Mouse (Mus musculus) forebrain, embryonic 15.5 days (tissue): ENCODE measurements at regions not wholly inside any gene's neighbourhood (a gene's known extent, or its start where the extent isn't known, plus 50 kb on each side); places are given as distances from the start of the nearest gene placed in this dataset.

Source experiments
- ATAC-seq: fragments of 200-750 bp; cut with Nextera tagmentation; replicated peaks from 2 replicates; pipeline ENCODE4 v1.8.0; 2017; ENCODE audit warnings: mild to moderate bottlenecking, moderate TSS enrichment, moderate library complexity
- H3K27ac ChIP-seq: fragments of 300-500 bp; sonication (generic); replicated peaks from 2 replicates; pipeline ENCODE4 v1.5.1; 2015; ENCODE audit warnings: mild to moderate bottlenecking, inconsistent platforms
- H3K27me3 ChIP-seq: fragments of 300-500 bp; sonication (generic); 2 replicates; pipeline ENCODE4 v1.6.1; 2015; ENCODE audit warnings: inconsistent platforms
- H3K36me3 ChIP-seq: fragments of 300-500 bp; sonication (generic); 2 replicates; pipeline ENCODE4 v1.6.1; 2015; ENCODE audit warnings: mild to moderate bottlenecking, inconsistent platforms
- H3K4me1 ChIP-seq: fragments of 300-500 bp; sonication (generic); 2 replicates; pipeline ENCODE4 v1.6.1; 2015; ENCODE audit warnings: inconsistent platforms
- H3K4me2 ChIP-seq: fragments of 300-500 bp; sonication (generic); replicated peaks from 2 replicates; pipeline ENCODE4 v1.6.1; 2015; ENCODE audit warnings: mild to moderate bottlenecking, inconsistent platforms
- H3K4me3 ChIP-seq: fragments of 300-500 bp; sonication (generic); 2 replicates; pipeline ENCODE4 v1.5.1; 2015; ENCODE audit warnings: mild to moderate bottlenecking, inconsistent platforms
- H3K9ac ChIP-seq: fragments of 300-500 bp; sonication (generic); replicated peaks from 2 replicates; pipeline ENCODE4 v1.6.1; 2015; ENCODE audit warnings: mild to moderate bottlenecking, inconsistent platforms
- H3K9me3 ChIP-seq: fragments of 300-500 bp; sonication (generic); 2 replicates; pipeline ENCODE4 v1.6.1; 2016; ENCODE audit warnings: inconsistent platforms
- WGBS: fragments of 180-500 bp; shearing (Covaris S2); methylation state at CpG from one replicate; pipeline ENCODE4 v1.1.7; 2015; ENCODE audit warnings: mixed read lengths; 5-methylcytosine and 5-hydroxymethylcytosine counted together

- Histone ChIP-seq H3K4me2 (no peak overlapping the region), H3K27ac (no peak overlapping the region), H3K9ac (no peak overlapping the region), H3K4me3 (no peak overlapping the region), H3K4me1 (no peaks in the 10 kb centered on the region), H3K9me3 (no peaks in the 10 kb centered on the region), H3K36me3 (no peaks in the 10 kb centered on the region), H3K27me3 (no peaks in the 10 kb centered on the region)
- WGBS: 94% methylated on average over 2 of the region's 2 CpGs
- no peak for ATAC-seq
These were observed 109.7 kb upstream of the Rmdn2 start for GRCm38 (mm10) chr17:79501926-79502325.

GRCm38 (mm10) chr17:79503037-79503436, 108.6 kb upstream of the Rmdn2 start:
- Histone ChIP-seq H3K9me3 (no peaks in the 10 kb centered on the region), H3K4me3 (no peak overlapping the region), H3K27me3 (no peaks in the 10 kb centered on the region), H3K4me2 (no peak overlapping the region), H3K36me3 (no peaks in the 10 kb centered on the region), H3K4me1 (no peaks in the 10 kb centered on the region), H3K9ac (no peak overlapping the region), H3K27ac (no peak overlapping the region)
- 98% methylated on average over 2 of the region's 2 CpGs for WGBS
- no peak for ATAC-seq

- H3K4me2 ChIP-seq: no peak overlapping the region
- ATAC-seq: no peak
- H3K4me1 ChIP-seq: peaks cover 2% of the 10 kb centered on the region; the same call in 1 of the 2 replicates
- H3K9ac ChIP-seq: no peak overlapping the region
- H3K27ac ChIP-seq: no peak overlapping the region
- H3K9me3 ChIP-seq: no peaks in the 10 kb centered on the region
- H3K27me3 ChIP-seq: no peaks in the 10 kb centered on the region
- WGBS: 88% methylated on average over 3 of the region's 3 CpGs
- no peaks in the 10 kb centered on the region for H3K36me3 ChIP-seq
- H3K4me3 ChIP-seq: no peak overlapping the region
These were observed 107.5 kb upstream of the Rmdn2 start for GRCm38 (mm10) chr17:79504209-79504608.

GRCm38 (mm10) chr17:79505565-79505964, 106.1 kb upstream of the Rmdn2 start:
- H3K9me3 ChIP-seq: no peaks in the 10 kb centered on the region
- H3K27me3 ChIP-seq: no peaks in the 10 kb centered on the region
- WGBS: 100% methylated on average over 1 of the region's 1 CpGs
- H3K4me2 ChIP-seq: no peak overlapping the region
- H3K36me3 ChIP-seq: no peaks in the 10 kb centered on the region
- peaks cover 10% of the 10 kb centered on the region; the same call in 1 of the 2 replicates for H3K4me1 ChIP-seq
- H3K4me3 ChIP-seq: no peak overlapping the region
- ATAC-seq: no peak
- no peak overlapping the region for H3K9ac ChIP-seq
- no peak overlapping the region for H3K27ac ChIP-seq

- no peak overlapping the region for H3K4me3 ChIP-seq
- no peak overlapping the region for H3K9ac ChIP-seq
- H3K27ac ChIP-seq: no peak overlapping the region
- no peaks in the 10 kb centered on the region for H3K36me3 ChIP-seq
- WGBS: 61% methylated on average over 8 of the region's 8 CpGs
- ATAC-seq: no peak
- no peak overlapping the region; the same call in 1 of the 2 replicates for H3K4me2 ChIP-seq
- H3K4me1 ChIP-seq: peaks cover 10% of the 10 kb centered on the region; the same call in 1 of the 2 replicates
- H3K9me3 ChIP-seq: no peaks in the 10 kb centered on the region
- H3K27me3 ChIP-seq: no peaks in the 10 kb centered on the region
These were observed 102.4 kb upstream of the Rmdn2 start for GRCm38 (mm10) chr17:79509281-79509680.

- no peak overlapping the region for H3K4me3 ChIP-seq
- H3K27ac ChIP-seq: no peak overlapping the region
- H3K27me3 ChIP-seq: no peaks in the 10 kb centered on the region
- peaks cover 10% of the 10 kb centered on the region; the same call in 1 of the 2 replicates for H3K4me1 ChIP-seq
- no peaks in the 10 kb centered on the region for H3K36me3 ChIP-seq
- H3K9ac ChIP-seq: no peak overlapping the region
- ATAC-seq: peak; percentile 19; the same call in 1 of the 2 replicates
- WGBS: 82% methylated on average over 11 of the region's 11 CpGs
- no peaks in the 10 kb centered on the region for H3K9me3 ChIP-seq
- no peak overlapping the region for H3K4me2 ChIP-seq
These were observed 101.5 kb upstream of the Rmdn2 start for GRCm38 (mm10) chr17:79509957-79510710.

- no peak overlapping the region for H3K4me3 ChIP-seq
- 83% methylated on average over 9 of the region's 9 CpGs for WGBS
- no peaks in the 10 kb centered on the region for H3K36me3 ChIP-seq
- no peak overlapping the region for H3K9ac ChIP-seq
- H3K9me3 ChIP-seq: no peaks in the 10 kb centered on the region
- peaks cover 10% of the 10 kb centered on the region; the same call in 1 of the 2 replicates for H3K4me1 ChIP-seq
- H3K4me2 ChIP-seq: no peak overlapping the region
- no peak overlapping the region for H3K27ac ChIP-seq
- no peak for ATAC-seq
- H3K27me3 ChIP-seq: no peaks in the 10 kb centered on the region
These were observed 100.4 kb upstream of the Rmdn2 start for GRCm38 (mm10) chr17:79511218-79511617.

- WGBS: 84% methylated on average over 7 of the region's 7 CpGs
These were observed 97.6 kb upstream of the Rmdn2 start for GRCm38 (mm10) chr17:79514076-79514475.

GRCm38 (mm10) chr17:79518185-79518584, 93.5 kb upstream of the Rmdn2 start:
- no peak for ATAC-seq
- WGBS: 50% methylated on average over 3 of the region's 3 CpGs
- Histone ChIP-seq H3K36me3 (no peaks in the 10 kb centered on the region), H3K27ac (no peak overlapping the region), H3K9ac (no peak overlapping the region), H3K4me3 (no peak overlapping the region), H3K27me3 (no peaks in the 10 kb centered on the region), H3K4me1 (no peaks in the 10 kb centered on the region), H3K9me3 (no peaks in the 10 kb centered on the region), H3K4me2 (no peak overlapping the region)

More at GRCm38 (mm10) chr17:79514076-79514475, 97.6 kb upstream of the Rmdn2 start:
- H3K9me3 ChIP-seq: no peaks in the 10 kb centered on the region
- no peaks in the 10 kb centered on the region for H3K27me3 ChIP-seq
- H3K36me3 ChIP-seq: no peaks in the 10 kb centered on the region
- H3K4me2 ChIP-seq: no peak overlapping the region
- ATAC-seq: no peak
- peaks cover 9% of the 10 kb centered on the region; the same call in 1 of the 2 replicates for H3K4me1 ChIP-seq
- no peak overlapping the region for H3K27ac ChIP-seq
- no peak overlapping the region for H3K4me3 ChIP-seq
- no peak overlapping the region for H3K9ac ChIP-seq

GRCm38 (mm10) chr17:79518696-79519095, 93.0 kb upstream of the Rmdn2 start:
- Histone ChIP-seq H3K27me3 (no peaks in the 10 kb centered on the region), H3K4me3 (no peak overlapping the region), H3K27ac (no peak overlapping the region), H3K4me2 (no peak overlapping the region), H3K36me3 (no peaks in the 10 kb centered on the region), H3K4me1 (no peaks in the 10 kb centered on the region), H3K9ac (no peak overlapping the region), H3K9me3 (no peaks in the 10 kb centered on the region)
- 83% methylated on average over 5 of the region's 5 CpGs for WGBS
- no peak for ATAC-seq

- Histone ChIP-seq H3K4me2 (no peak overlapping the region), H3K4me3 (no peak overlapping the region), H3K27ac (no peak overlapping the region), H3K4me1 (no peaks in the 10 kb centered on the region), H3K9me3 (no peaks in the 10 kb centered on the region), H3K36me3 (no peaks in the 10 kb centered on the region), H3K9ac (no peak overlapping the region), H3K27me3 (no peaks in the 10 kb centered on the region)
- no peak for ATAC-seq
- 78% methylated on average over 4 of the region's 4 CpGs for WGBS
These were observed 92.3 kb upstream of the Rmdn2 start for GRCm38 (mm10) chr17:79519356-79519755.

- Histone ChIP-seq H3K4me3 (no peak overlapping the region), H3K9me3 (no peaks in the 10 kb centered on the region), H3K4me1 (no peaks in the 10 kb centered on the region), H3K9ac (no peak overlapping the region), H3K4me2 (no peak overlapping the region), H3K27me3 (no peaks in the 10 kb centered on the region), H3K27ac (no peak overlapping the region), H3K36me3 (no peaks in the 10 kb centered on the region)
- WGBS: 85% methylated on average over 5 of the region's 5 CpGs
- no peak for ATAC-seq
These were observed 91.4 kb upstream of the Rmdn2 start for GRCm38 (mm10) chr17:79520283-79520682.

GRCm38 (mm10) chr17:79521691-79522090, 90.0 kb upstream of the Rmdn2 start:
- no peak for ATAC-seq
- no peaks in the 10 kb centered on the region for H3K27me3 ChIP-seq
- H3K9me3 ChIP-seq: no peaks in the 10 kb centered on the region
- H3K9ac ChIP-seq: no peak overlapping the region
- H3K36me3 ChIP-seq: no peaks in the 10 kb centered on the region
- no peaks in the 10 kb centered on the region for H3K4me1 ChIP-seq
- no peak overlapping the region for H3K4me3 ChIP-seq
- WGBS: 92% methylated on average over 7 of the region's 7 CpGs
- no peak overlapping the region for H3K27ac ChIP-seq
- no peak overlapping the region for H3K4me2 ChIP-seq
